ENCODE assay signal across 8 mouse cellular contexts in the genomic region with DNA sequence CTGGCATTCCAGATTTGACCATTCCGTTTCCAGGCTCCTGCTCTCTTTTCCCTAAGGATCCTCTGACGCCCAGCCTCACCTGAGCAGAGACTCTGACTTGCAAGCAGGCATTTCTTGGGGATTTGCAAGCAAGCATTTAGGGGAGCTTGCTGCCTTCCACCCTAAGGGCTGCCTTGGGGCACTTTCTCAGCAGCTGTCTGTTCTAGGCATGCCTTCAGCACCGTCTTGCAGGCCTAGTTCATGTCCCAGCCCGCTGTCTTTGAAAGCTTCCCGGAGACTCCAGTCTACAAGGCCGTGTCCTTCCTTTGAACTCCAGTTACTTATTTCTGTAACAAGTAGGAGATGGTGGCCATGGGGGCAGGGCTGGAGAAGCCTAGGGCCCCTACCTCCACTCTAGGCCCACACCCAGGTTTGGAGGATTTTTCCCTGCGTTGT. TPM values are rescaled to one million over a fixed set of nuclear protein-coding genes. Genes with fewer than 3 reads are reported as not detected.
DNase-seq lines count a peak whose midpoint lies in the region; ATAC-seq and TF ChIP-seq lines count a peak whose summit lies in the region.

No protein-coding gene starts in this region.

- peak; percentile 92 for DNase-seq in heart, adult 11 months
- DNase-seq in heart, adult 8-10 months (ENCODE audit: low spot score), result no peak
- no peak for DNase-seq in hindbrain, embryonic 11.5 days (ENCODE audit: low spot score)
- DNase-seq in thymus, postnatal 25 days, result no peak
- DNase-seq in right cerebral cortex, adult 18-20 months, result no peak

- H3K9me3 ChIP-seq in hindbrain, embryonic 11.5 days (ENCODE audit: control insufficient read depth, low read length), result no peaks in the 10 kb centered on the region
- no peaks in the 10 kb centered on the region for H3K9me3 ChIP-seq in limb, embryonic 15.5 days

- peaks cover 4% of the 10 kb centered on the region; the same call in 1 of the 2 replicates for H3K27me3 ChIP-seq in hindbrain, embryonic 11.5 days (ENCODE audit: control insufficient read depth, insufficient read depth, low read length)
- no peaks in the 10 kb centered on the region for H3K27me3 ChIP-seq in limb, embryonic 15.5 days

- no peak overlapping the region for H3K27ac ChIP-seq in bone marrow, adult 2 months (ENCODE audit: control insufficient read depth, insufficient read depth, low read depth, low read length, poor library complexity)
- H3K27ac ChIP-seq in hindbrain, embryonic 11.5 days (ENCODE audit: low read depth, low read length), result no peak overlapping the region
- H3K27ac ChIP-seq in limb, embryonic 15.5 days, result peak overlapping the region; percentile 92
- H3K27ac ChIP-seq in olfactory bulb, adult 2 months (ENCODE audit: insufficient read depth, low read depth, low read length), result no peak overlapping the region

- no peak for ATAC-seq in hindbrain, embryonic 11.5 days (ENCODE audit: low FRiP score)
- ATAC-seq in limb, embryonic 15.5 days (ENCODE audit: insufficient number of reproducible peaks, low FRiP score, low TSS enrichment, low read depth), result no peak

- no peaks in the 10 kb centered on the region for H3K36me3 ChIP-seq in hindbrain, embryonic 11.5 days (ENCODE audit: control insufficient read depth, insufficient read depth, low read length)
- no peaks in the 10 kb centered on the region for H3K36me3 ChIP-seq in limb, embryonic 15.5 days

- WGBS in bone marrow, adult 2 months, result 73% methylated on average over 7 of the region's 7 CpGs
- 33% methylated on average over 7 of the region's 7 CpGs for WGBS in hindbrain, embryonic 11.5 days
- 6% methylated on average over 7 of the region's 7 CpGs for WGBS in limb, embryonic 15.5 days
- 68% methylated on average over 7 of the region's 7 CpGs for WGBS in olfactory bulb, adult 2 months

- no peak for TF ChIP-seq CTCF in bone marrow, adult 2 months (IDR thresholded peaks at IDR 0.05; ENCODE audit: control insufficient read depth, insufficient read depth, low read length)
- no peak for TF ChIP-seq CTCF in olfactory bulb, adult 2 months (IDR thresholded peaks at IDR 0.05; ENCODE audit: insufficient read depth, low read depth, low read length)

- H3K4me1 ChIP-seq in bone marrow, adult 2 months (ENCODE audit: control insufficient read depth, insufficient read depth, low read length), result peaks cover 5% of the 10 kb centered on the region; the same call in 1 of the 2 replicates
- peaks cover 8% of the 10 kb centered on the region for H3K4me1 ChIP-seq in hindbrain, embryonic 11.5 days (replicated peaks; ENCODE audit: control insufficient read depth, insufficient read depth, low read length)
- peaks cover 45% of the 10 kb centered on the region for H3K4me1 ChIP-seq in limb, embryonic 15.5 days
- H3K4me1 ChIP-seq in olfactory bulb, adult 2 months (ENCODE audit: control insufficient read depth, insufficient read depth, low read length), result peaks cover 19% of the 10 kb centered on the region

- H3K9ac ChIP-seq in hindbrain, embryonic 11.5 days (ENCODE audit: low read depth, low read length), result peak overlapping the region; percentile 76; the same call in 1 of the 2 replicates
- peak overlapping the region; percentile 77 for H3K9ac ChIP-seq in limb, embryonic 15.5 days

- TF ChIP-seq POLR2A in bone marrow, adult 2 months (IDR thresholded peaks at IDR 0.05; ENCODE audit: borderline replicate concordance, control insufficient read depth, low read depth, low read length), result no peak
- no peak for TF ChIP-seq POLR2A in olfactory bulb, adult 2 months (IDR thresholded peaks at IDR 0.05; ENCODE audit: insufficient read depth, low read depth, low read length)

- peak overlapping the region; percentile 96 for H3K4me2 ChIP-seq in hindbrain, embryonic 11.5 days (replicated peaks; ENCODE audit: low read depth, low read length)
- H3K4me2 ChIP-seq in limb, embryonic 15.5 days, result peak overlapping the region; percentile 78

- H3K4me3 ChIP-seq in bone marrow, adult 2 months (replicated peaks; ENCODE audit: control insufficient read depth, low read depth, low read length), result peak overlapping the region; percentile 57
- peak overlapping the region; percentile 55 for H3K4me3 ChIP-seq in hindbrain, embryonic 11.5 days (ENCODE audit: low read depth, low read length)
- H3K4me3 ChIP-seq in limb, embryonic 15.5 days, result peak overlapping the region; percentile 75
- H3K4me3 ChIP-seq in olfactory bulb, adult 2 months (ENCODE audit: insufficient read depth, low read depth, low read length), result peak overlapping the region; percentile 62

RNA-seq across cellular contexts. Expression of gene Dock1, which starts 1.0 kb away (rescaled TPM):
- total RNA-seq in heart, adult 8-10 months (2022), result 10 to 100 TPM; 26.9 to 29.2 (median 27.7) TPM
- polyA plus RNA-seq in bone marrow, adult 2 months (2011; ENCODE audit: insufficient read depth, insufficient read length, low replicate concordance, missing spikeins), result 4.1 and 9.2 TPM in 2 replicates
- polyA plus RNA-seq in hindbrain, embryonic 11.5 days (2014; fragmentation: Nextera tagmentation; extraction: Ambion mirVana), result 22.3 and 25.0 TPM in 2 replicates
- 33.4 and 36.4 TPM in 2 replicates for polyA plus RNA-seq in limb, embryonic 15.5 days (2015; fragmentation: Nextera tagmentation; extraction: Ambion mirVana)
- polyA plus RNA-seq in olfactory bulb, adult 2 months (2012; ENCODE audit: insufficient read depth, insufficient read length, low replicate concordance, missing spikeins), result not detected in 2 replicates
